13 mouse cellular contexts compared by ENCODE assay signal in genomic region chr7:67308102-67308501, GRCm38 (mm10).
"Had no signal": no experiment of that assay in that cellular context is flagged by ENCODE, and none has a peak within 500 bp of the region (broad histone marks: within the 10 kb centered on the region; RNA-seq: fewer than 3 reads in every experiment).

No protein-coding gene starts in this region.

- DNase-seq: kidney, postnatal 10 days; kidney, postnatal 4 days; left cerebral cortex, postnatal 4 days; lung, adult 2 months; lung, postnatal 36 days; midbrain, embryonic 14.5 days; thymus, postnatal 36 days had no signal

- ATAC-seq: lung, postnatal 0 days had no signal

- H3K36me3 ChIP-seq: liver, embryonic 15.5 days; neural tube, embryonic 12.5 days; stomach, embryonic 15.5 days had no signal

- H3K27me3 ChIP-seq: limb, embryonic 13.5 days; liver, embryonic 15.5 days; neural tube, embryonic 12.5 days; stomach, embryonic 15.5 days had no signal

- H3K4me3 ChIP-seq: limb, embryonic 13.5 days; liver, embryonic 15.5 days; midbrain, embryonic 10.5 days; neural tube, embryonic 12.5 days; stomach, embryonic 15.5 days had no signal

- H3K4me2 ChIP-seq: limb, embryonic 13.5 days; liver, embryonic 15.5 days; neural tube, embryonic 12.5 days; stomach, embryonic 15.5 days had no signal

- H3K4me1 ChIP-seq: limb, embryonic 13.5 days; midbrain, embryonic 10.5 days; neural tube, embryonic 12.5 days; stomach, embryonic 15.5 days had no signal

- H3K9me3 ChIP-seq: limb, embryonic 13.5 days; liver, embryonic 15.5 days; midbrain, embryonic 10.5 days; neural tube, embryonic 12.5 days; stomach, embryonic 15.5 days had no signal

- H3K9ac ChIP-seq: limb, embryonic 13.5 days; liver, embryonic 15.5 days; neural tube, embryonic 12.5 days; stomach, embryonic 15.5 days had no signal

- H3K27ac ChIP-seq: limb, embryonic 13.5 days; liver, embryonic 15.5 days; midbrain, embryonic 10.5 days; neural tube, embryonic 12.5 days; stomach, embryonic 15.5 days had no signal
